Mouse (Mus musculus): ENCODE data around the gene Crybg1.
A peak's percentile ranks its signal among the peaks of the same experiment; 100 is the strongest.
"Not testable (repeated sequence)": the region's sequence is repeated elsewhere in the genome, so short reads cannot be mapped to it uniquely, and the experiment has no call there.

The Crybg1 gene

DNA sequence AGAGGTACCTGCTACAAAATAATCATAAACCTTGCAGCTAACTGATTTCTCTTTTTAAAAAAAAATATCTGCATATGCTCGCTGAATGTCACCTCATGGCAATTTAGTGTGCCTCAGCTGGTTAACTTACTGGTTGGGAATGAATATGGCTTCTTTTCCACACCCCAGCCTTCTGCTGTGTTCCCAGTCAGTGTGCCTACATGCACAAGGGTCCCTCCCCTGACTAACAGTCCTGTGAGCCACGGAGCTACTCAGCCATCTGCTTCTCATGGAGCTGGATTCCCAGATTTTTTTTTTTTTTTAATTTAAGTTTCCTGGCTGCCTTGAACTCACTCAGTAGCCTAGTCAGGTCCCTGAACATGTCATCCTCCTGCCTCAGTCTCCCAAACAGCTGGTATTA, 183.7 kb downstream of the Crybg1 start:
- no peak for DNase-seq

DNA sequence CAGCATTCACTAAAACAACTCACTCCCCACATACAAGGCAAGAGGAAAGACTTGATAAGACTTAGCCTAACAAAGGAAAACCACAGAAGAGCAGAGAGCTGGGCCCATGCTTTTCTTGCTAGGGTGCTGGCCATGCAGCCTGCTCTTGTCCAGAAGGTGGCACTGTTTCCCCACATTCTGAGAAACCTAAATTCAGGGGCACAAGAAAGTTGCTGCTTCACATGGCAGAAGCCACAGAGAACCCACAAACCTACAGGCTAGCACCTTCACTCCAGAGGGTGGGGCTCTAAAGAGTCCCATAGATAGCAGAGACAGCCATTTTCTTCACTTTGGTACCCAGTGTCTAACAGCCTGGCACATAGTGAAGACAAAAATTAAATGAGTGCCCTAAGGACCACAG, 194.7 kb downstream of the Crybg1 start:
- DNase-seq, result peak; percentile 67 to 72

GRCm38 (mm10) chr10:43945435-43945834, 203.2 kb downstream of the Crybg1 start:
- peak; percentile 26 to 46 for DNase-seq

GRCm38 (mm10) chr10:43943736-43944135, 204.9 kb downstream of the Crybg1 start:
- DNase-seq, result peak in 1 of 2 experiments; percentile 27

- DNase-seq, result no peak
Observed at GRCm38 (mm10) chr10:43939136-43939662, 209.5 kb downstream of the Crybg1 start.

DNA sequence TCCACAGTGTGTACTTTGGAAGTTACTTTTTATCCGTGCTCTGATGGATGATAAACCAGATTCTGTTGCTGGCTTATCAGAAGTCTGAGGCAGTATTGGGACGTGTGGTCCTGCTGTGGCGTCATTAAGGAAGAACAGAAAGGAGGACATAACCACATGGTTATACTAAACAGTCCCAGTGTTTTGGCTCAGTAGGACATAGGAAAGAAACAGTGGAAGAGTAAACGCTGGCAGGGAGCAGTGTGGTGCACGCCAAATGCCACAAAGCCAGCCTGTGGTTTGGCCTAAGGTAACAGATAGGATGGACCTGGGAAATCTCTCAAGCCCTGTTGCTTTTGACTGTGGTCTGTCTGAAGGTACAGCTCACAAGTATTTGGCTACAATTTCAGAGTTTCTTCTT, 220.1 kb downstream of the Crybg1 start:
- DNase-seq, result no peak

DNA sequence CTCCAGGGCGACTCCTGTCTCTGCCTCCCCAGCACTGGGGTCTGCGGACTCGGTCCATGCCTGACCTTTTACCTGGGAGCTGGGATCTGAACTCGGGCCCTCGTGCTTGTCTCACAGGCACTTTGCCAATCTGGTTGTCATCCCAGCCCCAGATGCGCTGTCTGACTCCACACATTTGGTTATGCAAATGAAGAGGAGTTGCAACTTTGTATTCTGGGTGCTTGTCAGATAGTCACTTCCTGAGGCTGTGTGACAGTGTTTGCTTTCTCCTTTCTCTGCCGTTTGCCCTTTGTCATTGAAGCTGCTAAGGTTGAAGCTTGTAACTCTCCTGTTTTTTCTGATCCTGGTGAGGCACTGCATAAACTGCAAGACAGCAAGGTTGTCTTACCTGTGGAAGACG, 220.9 kb downstream of the Crybg1 start:
- DNase-seq, result no peak

- not testable (repeated sequence) for DNase-seq
Observed at GRCm38 (mm10) chr10:43925776-43926175, 222.9 kb downstream of the Crybg1 start.

GRCm38 (mm10) chr10:43923096-43923495, 225.6 kb downstream of the Crybg1 start:
- DNase-seq, result no peak

- peak; percentile 94 for DNase-seq
Observed at GRCm38 (mm10) chr10:43918696-43919608, 229.7 kb downstream of the Crybg1 start.

GRCm38 (mm10) chr10:43916737-43917136, 231.9 kb downstream of the Crybg1 start:
- no peak for DNase-seq

DNA sequence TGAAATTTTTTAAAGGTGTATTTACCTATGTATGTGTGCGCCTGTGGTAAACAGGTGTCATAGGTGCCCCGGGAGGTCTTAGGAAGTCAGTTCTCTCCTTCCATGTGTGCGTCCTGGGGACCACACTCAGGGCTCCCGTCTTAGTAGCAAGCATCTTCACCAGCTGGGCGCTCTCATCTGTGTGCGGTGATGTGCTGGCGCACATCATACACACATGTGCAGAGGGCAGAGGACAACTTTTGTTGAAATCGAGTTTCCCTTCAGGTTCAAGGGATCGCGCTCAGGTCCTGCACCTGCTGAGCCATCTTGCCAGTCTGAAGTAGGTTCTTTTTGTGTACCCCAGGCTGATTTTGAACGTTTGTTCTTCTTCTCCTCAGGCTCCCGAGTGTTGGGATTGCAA, 232.5 kb downstream of the Crybg1 start:
- no peak for DNase-seq

- no peak for DNase-seq
Observed at GRCm38 (mm10) chr10:43912236-43912635, 236.4 kb downstream of the Crybg1 start.

DNA sequence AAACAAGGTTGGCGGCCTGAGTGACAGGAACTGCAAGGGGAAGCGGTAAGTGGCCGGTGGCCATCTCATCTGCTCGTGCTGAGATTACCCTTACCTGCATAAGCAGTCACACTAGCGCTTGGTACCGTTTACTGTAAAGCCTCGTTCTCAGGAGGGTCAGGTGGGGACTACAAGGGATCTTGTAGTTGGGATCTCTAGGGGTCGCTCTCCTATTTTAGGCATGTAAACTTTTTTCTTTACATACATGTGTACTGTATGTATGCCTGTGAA, 237.8 kb downstream of the Crybg1 start:
- no peak for DNase-seq

- DNase-seq, result no peak
Observed at GRCm38 (mm10) chr10:43910032-43910872, 238.4 kb downstream of the Crybg1 start.

GRCm38 (mm10) chr10:43904569-43904968, 244.1 kb downstream of the Crybg1 start:
- DNase-seq, result no peak

GRCm38 (mm10) chr10:43901578-43902194, 247.0 kb downstream of the Crybg1 start, which contains the start of the genes Qrsl1 and Rtn4ip1:
Qrsl1 (minus strand) TSS chr10:43901745.
Rtn4ip1 (plus strand) TSS chr10:43901807.
- DNase-seq, result peak; percentile 94 to 96

DNA sequence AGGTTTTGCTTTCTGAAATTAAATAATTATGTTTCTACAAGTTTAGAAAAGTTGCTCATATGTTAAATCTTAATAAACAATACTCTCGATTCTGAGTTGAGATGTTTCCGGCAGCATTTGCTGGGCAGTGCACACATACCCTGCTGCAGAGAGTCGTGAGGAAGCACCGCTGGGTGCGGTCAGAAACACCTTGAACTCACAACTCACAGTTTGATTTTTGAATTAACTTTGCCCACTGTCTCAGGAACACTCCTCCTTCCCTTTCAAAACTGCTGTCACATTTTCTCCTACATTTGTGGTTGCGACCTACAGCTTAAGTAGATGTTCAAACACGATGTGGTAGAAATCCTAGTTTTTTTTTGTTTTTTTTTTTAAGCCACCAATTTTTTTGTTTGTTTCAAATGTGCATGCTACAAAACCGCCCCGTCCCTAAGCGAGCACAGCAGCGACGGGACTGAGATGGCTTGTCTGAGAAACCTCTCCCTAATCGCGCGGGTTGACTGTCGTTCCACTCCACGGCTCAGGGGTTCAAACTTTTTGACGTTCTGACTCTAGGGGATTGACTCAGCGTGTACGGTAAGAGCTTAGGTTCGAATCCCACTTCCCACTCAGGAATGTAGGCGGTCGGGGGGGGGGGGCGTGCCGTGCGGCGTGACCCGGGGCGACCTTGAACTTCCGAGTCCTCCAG, 247.6 kb downstream of the Crybg1 start:
- no peak for DNase-seq

All from kidney, postnatal 4 days (tissue).